Mouse (Mus musculus) gastrocnemius, adult 18-20 months (tissue): ENCODE data around the gene Ccdc91. TPM values are rescaled to one million over a fixed set of nuclear protein-coding genes. Genes with fewer than 3 reads are reported as not detected.

Experiments
- DNase-seq: peaks from one replicate; pipeline ENCODE4 v3.0.0; 2021; ENCODE audit warnings: low spot score
- total RNA-seq, 2 experiments: library from RNA; stranded (reverse); gene quantifications; 2 replicates each; pipeline ENCODE4 v1.2.3; 2021

The Ccdc91 gene
- total RNA-seq, 2 experiments from 2014 or later = 84.8 to 92.0 TPM

GRCm38 (mm10) chr6:147569246-147569645 is 93.6 kb downstream of the Ccdc91 start:
- peak; percentile 59 for DNase-seq

DNA sequence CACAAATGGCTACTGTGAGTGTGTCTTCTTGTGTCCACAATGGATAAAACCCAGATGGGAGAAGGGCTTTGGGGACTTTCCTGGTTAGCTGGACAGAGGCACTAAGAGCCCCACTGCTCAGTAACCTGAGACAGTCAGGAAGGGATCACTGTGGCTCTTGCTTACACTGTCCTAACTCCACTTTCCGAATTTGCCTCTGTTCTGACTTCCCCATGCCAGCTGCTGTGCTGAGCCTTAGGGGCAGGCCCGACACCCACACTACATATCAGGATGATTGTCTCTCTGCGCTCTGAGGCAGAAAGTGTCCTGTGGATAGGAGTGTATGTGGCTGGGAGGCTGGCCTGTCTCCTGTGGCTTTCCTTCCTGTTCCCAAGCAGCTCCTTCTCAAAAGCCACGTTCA is 97.5 kb downstream of the Ccdc91 start:
- DNase-seq = no peak

DNA sequence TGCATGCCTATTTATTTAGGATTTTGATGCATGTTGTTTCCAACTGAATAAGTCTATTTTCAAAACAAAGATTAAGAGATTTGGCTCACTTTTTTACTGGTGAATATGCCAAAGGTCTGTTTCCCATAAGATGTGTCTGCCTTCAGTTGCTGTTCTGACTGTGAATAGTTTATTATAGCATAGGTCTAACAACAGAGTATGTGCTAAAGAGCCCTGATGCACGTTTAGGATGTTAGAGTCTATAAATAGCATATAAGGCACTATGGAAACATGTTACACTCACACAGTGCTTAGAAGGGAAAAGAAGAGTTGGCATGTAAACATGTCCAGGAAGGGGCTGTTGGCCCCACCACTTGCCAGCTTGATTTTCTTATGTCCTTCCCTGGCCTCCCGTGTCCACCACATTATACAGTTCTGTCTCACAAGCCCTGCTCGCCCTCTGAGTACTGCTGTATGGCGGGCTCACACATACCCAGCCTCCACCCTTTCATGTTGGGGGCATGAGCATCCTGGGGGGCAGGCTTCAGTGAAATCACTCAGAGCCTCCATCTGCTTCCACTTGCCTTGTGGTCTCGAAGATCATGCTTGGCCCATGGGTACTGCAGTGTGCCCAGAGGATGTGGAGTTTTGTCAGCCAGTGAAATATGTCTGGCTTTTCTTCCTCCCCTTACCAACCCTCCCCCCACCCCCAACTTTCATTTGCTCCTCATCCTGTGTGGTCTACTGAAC is 99.0 kb downstream of the Ccdc91 start:
- no peak for DNase-seq

GRCm38 (mm10) chr6:147575183-147575784 is 99.7 kb downstream of the Ccdc91 start:
- no peak for DNase-seq

DNA sequence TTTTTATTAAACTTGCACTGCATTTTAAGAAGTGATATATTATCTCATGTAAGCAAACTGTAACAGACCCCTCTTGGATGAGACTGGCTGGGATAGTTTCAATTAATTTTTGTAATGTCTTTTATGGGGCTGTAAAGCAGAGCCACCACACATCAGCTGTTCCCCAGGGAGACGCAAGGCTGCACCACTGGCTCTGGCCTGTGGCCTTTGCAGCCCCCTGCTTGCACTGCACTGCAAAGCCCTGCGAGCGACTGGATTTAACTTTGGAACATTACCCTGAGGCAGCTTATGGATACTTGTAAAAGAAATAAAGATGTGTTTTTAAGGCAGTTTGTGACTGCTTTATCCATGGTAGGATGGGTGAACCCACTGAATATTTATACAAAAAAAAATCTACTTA is 112.0 kb downstream of the Ccdc91 start:
- no peak for DNase-seq

DNA sequence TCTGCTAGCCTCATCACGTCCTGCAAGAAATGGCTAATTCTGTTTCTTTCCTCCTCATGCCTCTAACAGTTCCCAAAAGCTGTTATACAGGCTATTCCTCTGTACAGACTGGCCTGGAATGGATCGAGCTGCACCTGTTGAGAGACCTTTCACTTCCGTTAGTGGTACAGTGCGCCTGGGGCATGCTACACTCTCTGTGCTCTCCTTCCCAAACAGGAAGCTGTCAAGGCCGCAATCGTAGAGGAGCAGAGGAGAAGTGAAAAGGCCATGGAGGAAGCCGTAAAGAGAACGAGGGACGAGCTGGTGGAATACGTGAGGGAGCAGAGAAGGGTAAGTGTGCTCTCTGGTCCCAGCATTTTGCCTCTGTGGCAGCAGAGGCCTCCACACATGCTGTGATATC is 131.0 kb downstream of the Ccdc91 start:
- DNase-seq = no peak

DNA sequence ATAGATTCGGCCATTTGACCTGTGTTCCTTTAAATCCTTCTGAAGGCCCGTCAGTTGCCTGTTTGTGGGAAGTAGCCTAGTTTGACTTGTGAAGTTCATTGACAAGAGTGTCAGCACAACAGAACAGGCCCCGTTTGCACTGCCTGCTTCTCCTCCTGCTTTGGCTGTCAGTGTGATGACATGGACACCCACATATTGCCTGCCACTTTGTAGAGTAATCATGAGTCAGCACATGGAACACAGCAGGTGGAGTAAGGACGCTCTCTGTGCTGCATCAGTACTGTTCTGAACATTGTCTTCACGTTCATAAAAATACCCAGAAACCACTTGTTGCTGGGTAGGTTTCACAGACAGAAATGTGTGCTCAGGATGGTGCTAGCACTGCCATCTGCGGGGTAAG is 132.0 kb downstream of the Ccdc91 start:
- peak; percentile 24 for DNase-seq

DNA sequence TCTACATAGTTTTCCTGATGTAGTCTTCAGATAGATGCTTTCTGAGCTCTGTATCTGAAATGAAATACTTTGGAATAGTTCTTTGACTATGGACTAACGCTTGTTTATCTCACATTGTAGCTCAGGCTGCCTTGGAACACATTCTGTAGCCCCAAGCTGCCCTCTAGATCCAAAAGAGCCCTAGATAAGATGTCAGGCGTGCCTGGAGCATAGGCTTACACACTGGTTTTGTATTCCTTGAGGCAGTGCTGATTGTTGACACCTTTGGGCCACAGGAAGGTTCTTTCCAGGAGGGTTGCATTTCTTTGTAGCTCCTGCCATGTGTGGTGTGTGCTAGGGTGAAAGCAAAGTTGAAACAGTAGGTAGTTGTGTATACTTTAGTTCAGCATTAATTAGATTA is 139.7 kb downstream of the Ccdc91 start:
- no peak for DNase-seq

DNA sequence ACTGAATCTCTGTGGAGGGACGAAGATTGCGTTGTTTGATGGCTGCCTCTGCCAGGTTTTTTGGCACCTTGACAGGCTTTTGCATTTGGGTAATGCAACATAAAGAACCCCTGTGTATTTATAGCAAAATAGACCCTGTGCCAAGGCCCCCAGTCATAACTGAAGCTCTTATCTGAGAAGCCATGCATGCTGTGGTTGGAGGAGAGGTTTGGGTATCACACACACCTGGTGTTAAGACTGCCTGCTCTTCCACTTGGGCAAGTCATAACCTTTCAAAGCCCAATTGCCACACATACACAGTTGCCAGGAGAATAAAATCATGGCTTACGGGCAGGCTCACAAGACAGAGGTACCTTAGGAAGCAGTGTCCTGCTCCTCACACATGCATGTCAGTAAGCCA is 147.5 kb downstream of the Ccdc91 start:
- no peak for DNase-seq

DNA sequence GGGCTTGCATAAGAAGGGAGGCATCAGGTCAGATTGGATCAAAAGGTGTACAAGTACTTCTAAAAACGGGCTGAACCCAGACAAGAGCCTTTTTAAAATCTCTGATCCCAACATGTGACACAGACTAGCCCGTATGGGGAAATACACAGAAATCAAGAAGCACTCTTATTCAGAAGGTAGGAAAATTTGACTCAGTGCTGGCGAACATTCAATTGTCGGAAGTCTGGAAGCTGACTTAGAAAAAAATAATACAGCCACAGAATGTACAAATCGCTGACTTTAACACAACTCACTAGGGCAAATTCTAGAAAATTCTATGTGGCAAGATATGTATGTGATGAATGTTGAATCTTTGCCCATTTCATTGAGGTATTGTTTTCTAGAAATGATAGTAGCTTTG is 160.8 kb downstream of the Ccdc91 start:
- DNase-seq = no peak

- DNase-seq = no peak
Measured at GRCm38 (mm10) chr6:147643875-147644274, 168.2 kb downstream of the Ccdc91 start.

- DNase-seq = no peak
Measured at GRCm38 (mm10) chr6:147644391-147644790, 168.8 kb downstream of the Ccdc91 start.

GRCm38 (mm10) chr6:147646401-147646968 is 170.9 kb downstream of the Ccdc91 start:
- peak; percentile 64 for DNase-seq

- no peak for DNase-seq
Measured at GRCm38 (mm10) chr6:147658025-147658424, 182.4 kb downstream of the Ccdc91 start.

DNA sequence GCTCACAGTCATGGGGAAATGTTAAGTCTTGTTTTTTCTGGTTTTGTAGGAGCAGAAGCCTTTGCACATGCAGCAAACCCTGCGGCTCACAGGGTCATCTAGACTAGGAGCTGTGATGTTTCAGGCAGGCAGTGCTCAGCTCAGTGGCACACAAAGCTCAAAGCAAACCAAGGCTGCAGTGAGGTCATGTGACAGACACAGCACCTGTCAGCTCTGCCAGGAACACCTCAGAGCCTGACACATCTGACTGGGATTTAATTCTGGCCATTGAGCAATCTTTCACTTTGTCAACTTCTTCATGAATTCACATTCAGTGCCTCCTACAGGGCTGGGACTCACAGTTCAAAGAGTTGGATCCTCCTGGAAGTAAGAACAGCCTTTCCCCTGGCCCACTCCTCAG is 185.1 kb downstream of the Ccdc91 start:
- DNase-seq = peak; percentile 20

DNA sequence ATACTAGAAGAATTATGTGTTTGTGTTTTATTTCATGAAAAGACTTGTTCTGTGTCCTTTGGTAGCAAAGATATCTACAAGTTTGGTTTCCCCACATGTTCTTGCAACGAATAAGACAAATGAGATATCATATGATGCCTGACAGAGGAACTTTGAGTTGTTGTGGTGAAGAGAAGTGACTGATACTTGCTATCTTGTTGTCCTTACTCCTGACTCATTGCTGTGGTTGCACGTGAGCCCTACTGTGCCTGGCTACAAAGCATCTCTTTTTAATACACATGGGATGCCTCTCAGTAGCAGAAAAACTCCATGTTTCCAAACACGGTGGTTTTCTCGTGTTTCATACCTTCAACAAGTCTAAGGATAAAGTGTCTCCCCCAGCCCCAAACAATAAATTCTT is 186.2 kb downstream of the Ccdc91 start:
- no peak for DNase-seq

DNA sequence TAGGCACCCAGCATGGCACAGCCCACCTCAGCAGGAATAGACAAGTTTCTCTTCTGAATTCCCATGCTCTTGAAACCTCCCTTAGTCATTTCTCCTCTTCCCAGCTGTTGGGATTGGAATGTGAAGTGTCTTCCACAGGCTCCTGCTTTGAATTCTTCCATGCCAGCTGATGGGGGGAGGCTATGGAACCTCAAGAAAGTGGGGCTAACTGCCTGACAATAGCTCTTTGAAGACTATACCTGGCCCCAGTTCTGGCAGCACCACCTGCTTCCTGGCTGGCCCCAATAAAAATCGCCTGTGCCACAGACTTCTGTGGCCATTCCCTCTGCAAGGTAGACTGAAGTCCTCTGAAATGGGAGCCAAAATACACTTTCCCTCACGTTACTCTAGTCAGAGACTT is 187.0 kb downstream of the Ccdc91 start:
- DNase-seq = no peak

GRCm38 (mm10) chr6:147664339-147664738 is 188.7 kb downstream of the Ccdc91 start:
- peak; percentile 52 for DNase-seq

- DNase-seq = peak; percentile 92
Measured at GRCm38 (mm10) chr6:147671366-147671765, 195.7 kb downstream of the Ccdc91 start.

- DNase-seq = no peak
Measured at GRCm38 (mm10) chr6:147672481-147672880, 196.9 kb downstream of the Ccdc91 start.

DNA sequence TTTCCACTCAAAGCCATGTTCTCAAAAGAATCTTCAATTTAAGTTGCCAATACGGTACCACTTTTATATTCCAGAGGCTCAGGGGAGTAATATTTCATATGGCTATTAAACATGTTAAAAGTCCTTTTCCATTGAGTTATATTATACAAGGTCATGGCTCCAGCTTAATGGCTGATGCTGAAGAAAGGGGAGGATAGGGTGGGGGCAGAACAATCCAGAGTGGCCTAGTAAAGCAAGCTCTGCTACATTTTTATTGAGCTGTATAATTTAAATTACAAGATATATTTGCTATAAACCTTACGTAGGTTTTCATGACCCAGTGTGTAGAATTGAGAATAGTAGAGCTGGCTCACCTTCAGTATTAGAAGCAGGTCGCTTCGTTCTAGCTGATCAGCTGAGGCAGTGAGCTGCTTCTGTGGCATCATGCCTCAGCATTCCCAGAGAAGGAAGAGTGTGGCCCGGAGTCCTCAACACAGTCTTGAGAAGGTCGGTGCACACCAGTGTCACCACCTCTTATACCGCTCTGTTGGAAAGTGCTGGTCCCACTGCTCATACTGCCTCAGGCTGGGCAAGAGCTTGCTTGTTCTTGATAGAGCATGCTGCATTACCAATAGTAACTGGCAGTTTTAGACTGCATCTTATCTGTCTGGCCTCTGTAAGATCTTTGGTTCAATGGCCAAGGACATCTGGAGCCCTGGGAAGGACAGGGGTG is 199.6 kb downstream of the Ccdc91 start:
- no peak for DNase-seq

DNA sequence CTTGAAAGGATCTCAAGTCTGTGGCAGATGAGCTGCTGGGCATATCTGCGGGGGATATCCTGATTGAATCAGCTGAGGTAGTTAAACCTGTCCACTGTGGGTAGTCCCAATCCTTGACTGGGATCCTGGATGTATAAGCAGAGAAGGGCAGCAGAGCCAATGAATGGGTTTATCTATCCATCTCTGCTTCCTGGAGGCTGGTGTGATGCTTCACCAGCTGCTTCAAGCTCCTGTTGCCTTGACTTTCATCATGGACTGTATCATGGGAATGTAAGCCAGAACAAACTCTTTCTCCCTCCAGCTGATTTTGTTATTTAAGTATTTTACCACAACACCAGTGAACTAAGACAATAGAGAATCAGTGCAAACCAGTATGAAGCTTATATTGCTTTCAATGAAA is 200.6 kb downstream of the Ccdc91 start:
- DNase-seq = no peak
